In genomic region chr5:63034446-63034845, GRCm38 (mm10) we compare ENCODE assay signal across 14 mouse cellular contexts.
DNase-seq lines count a peak whose midpoint lies in the region.
"Had no signal": no experiment of that assay in that cellular context is flagged by ENCODE, and none has a peak within 500 bp of the region (broad histone marks: within the 10 kb centered on the region; RNA-seq: fewer than 3 reads in every experiment).

No protein-coding gene starts in this region.

- peak; percentile 4 for DNase-seq in left cerebral cortex, adult 11 months (ENCODE audit: low spot score)
- no peak for DNase-seq in left cerebral cortex, adult 8-10 months (ENCODE audit: low spot score in 2 of 2)
- peak; percentile 57 for DNase-seq in brain, adult 2 months (ENCODE audit: low read depth, low spot score)
- DNase-seq in telencephalon, adult 2 months (ENCODE audit: low read depth, low spot score) = peak; percentile 31
- DNase-seq in lung, adult 18-20 months = no peak
- DNase-seq: adrenal gland, adult 2 months; adrenal gland, postnatal 10 days; adrenal gland, postnatal 25 days; cerebellum, adult 11-12 months; cerebellum, adult 2 months; cerebellum, adult 9-10 months; cerebellum, postnatal 10 days; cerebellum, postnatal 25 days; forebrain, postnatal 0 days had no signal

Comparison
In these comparisons a context has a peak if more than half of its experiments do, and no peak if none do; other contexts are left out.
1. DNase-seq: peak in left cerebral cortex, adult 11 months (single experiment), brain, adult 2 months (single experiment) and telencephalon, adult 2 months (single experiment); none in left cerebral cortex, adult 8-10 months (0 of 2) and lung, adult 18-20 months (0 of 2).